Mouse (Mus musculus): Measurements from ENCODE around the gene Flywch1.

Flywch1 gene

GRCm38 (mm10) chr17:23742941-23743340 is 28.5 kb downstream of the Flywch1 start:
- DNase-seq (ENCODE audit: low spot score), result no peak

- DNase-seq (ENCODE audit: low spot score), result no peak
Measured at GRCm38 (mm10) chr17:23742210-23742793, 29.1 kb downstream of the Flywch1 start.

- DNase-seq (ENCODE audit: low spot score), result no peak
Measured at GRCm38 (mm10) chr17:23741359-23742209, 29.8 kb downstream of the Flywch1 start.

GRCm38 (mm10) chr17:23740598-23741021 is 30.8 kb downstream of the Flywch1 start, which contains the start of gene Paqr4:
Paqr4 (minus strand) TSS chr17:23740867.
- no peak for DNase-seq (ENCODE audit: low spot score)

GRCm38 (mm10) chr17:23740136-23740584 is 31.2 kb downstream of the Flywch1 start:
- peak; percentile 89 for DNase-seq (ENCODE audit: low spot score)

- DNase-seq (ENCODE audit: low spot score), result no peak
Measured at GRCm38 (mm10) chr17:23739202-23740135, 31.9 kb downstream of the Flywch1 start.

- DNase-seq (ENCODE audit: low spot score), result peak; percentile 64
Measured at GRCm38 (mm10) chr17:23738836-23739201, 32.6 kb downstream of the Flywch1 start.

GRCm38 (mm10) chr17:23737493-23738445 is 33.6 kb downstream of the Flywch1 start:
- DNase-seq (ENCODE audit: low spot score), result peak; percentile 71

- DNase-seq (ENCODE audit: low spot score), result peak; percentile 97
Measured at GRCm38 (mm10) chr17:23734341-23734740, 37.1 kb downstream of the Flywch1 start.

- peak; percentile 35 for DNase-seq (ENCODE audit: low spot score)
Measured at GRCm38 (mm10) chr17:23730441-23730840, 41.0 kb downstream of the Flywch1 start.

- DNase-seq (ENCODE audit: low spot score), result peak; percentile 84
Measured at GRCm38 (mm10) chr17:23726758-23727142, 44.7 kb downstream of the Flywch1 start.

- peak; percentile 97 for DNase-seq (ENCODE audit: low spot score)
Measured at GRCm38 (mm10) chr17:23725999-23726757, 45.2 kb downstream of the Flywch1 start, which contains the start of gene Pkmyt1. Pkmyt1 (plus strand) TSS chr17:23726336.

GRCm38 (mm10) chr17:23725477-23725876 is 45.9 kb downstream of the Flywch1 start:
- DNase-seq (ENCODE audit: low spot score), result peak; percentile 38

GRCm38 (mm10) chr17:23722376-23723125 is 48.9 kb downstream of the Flywch1 start, which contains the start of gene 1520401A03Rik:
1520401A03Rik (minus strand) TSS chr17:23722783.
- DNase-seq (ENCODE audit: low spot score), result no peak

- DNase-seq (ENCODE audit: low spot score), result no peak
Measured at GRCm38 (mm10) chr17:23721886-23722285, 49.5 kb downstream of the Flywch1 start.

GRCm38 (mm10) chr17:23719455-23719854 is 51.9 kb downstream of the Flywch1 start:
- DNase-seq (ENCODE audit: low spot score), result no peak

- DNase-seq (ENCODE audit: low spot score), result no peak
Measured at GRCm38 (mm10) chr17:23717003-23717402, 54.4 kb downstream of the Flywch1 start.

GRCm38 (mm10) chr17:23706212-23706611 is 65.2 kb downstream of the Flywch1 start:
- peak; percentile 78 for DNase-seq (ENCODE audit: low spot score)

- DNase-seq (ENCODE audit: low spot score), result no peak
Measured at GRCm38 (mm10) chr17:23705525-23706104, 65.8 kb downstream of the Flywch1 start.
